Mouse (Mus musculus): Measurements from ENCODE around the gene Klhl3.

DNA sequence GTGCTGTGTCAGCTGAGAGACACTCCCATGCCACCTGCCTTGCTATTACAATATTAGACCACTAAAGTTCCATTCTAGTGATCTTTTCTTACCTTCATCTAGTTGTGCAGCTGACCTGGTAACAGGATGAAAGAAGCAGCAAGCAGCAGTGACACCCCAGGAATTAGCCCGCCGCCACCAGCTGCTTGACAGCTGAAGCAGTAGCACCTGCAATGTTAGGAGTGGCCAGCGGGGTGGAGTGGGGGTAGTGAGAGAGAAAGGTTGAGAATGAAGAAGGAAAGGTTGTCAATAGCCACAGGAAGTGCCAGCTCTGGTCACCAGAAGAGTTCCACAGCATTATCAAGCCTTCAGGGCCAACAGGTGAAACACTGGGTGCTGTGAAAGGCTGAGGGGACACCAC is 18.3 kb upstream of the Klhl3 start:
- TF ChIP-seq TAL1 (IDR thresholded peaks at IDR 0.05; ENCODE audit: low read length), result no peak
- TF ChIP-seq GATA1 (IDR thresholded peaks at IDR 0.05; ENCODE audit: low read length), result no peak

Data from erythroblast, embryonic 14.5 days (primary cell).